Mouse (Mus musculus) brain, embryonic 14.5 days (tissue): ENCODE results near the gene Pafah1b1. TPM values are rescaled to one million over a fixed set of nuclear protein-coding genes. Genes with fewer than 3 reads are reported as not detected.

Source experiments
- DNase-seq: peaks from one replicate; pipeline ENCODE4 v3.0.0-alpha.2; 2011; ENCODE audit warnings: low read depth
- CTCF ChIP-seq: fragments of 200-500 bp; IDR thresholded peaks from 2 replicates; pipeline ENCODE4 v1.5.1; 2012; ENCODE audit warnings: inconsistent platforms, mild to moderate bottlenecking, moderate library complexity, borderline replicate concordance; ENCODE audit not compliant: insufficient read depth, insufficient read length; ENCODE audit errors: extremely low read depth
- POLR2A ChIP-seq: fragments of 200-500 bp; IDR thresholded peaks from 2 replicates; pipeline ENCODE4 v1.6.1; 2012; ENCODE audit warnings: mild to moderate bottlenecking, inconsistent platforms, borderline replicate concordance; ENCODE audit not compliant: poor library complexity, insufficient read depth, insufficient read length, severe bottlenecking; ENCODE audit errors: extremely low read depth
- polyA plus RNA-seq: library from polyadenylated mRNA; depleted of rRNA; stranded (reverse); fragments of >200 nt; gene quantifications from 2 replicates; pipeline ENCODE4 v1.2.3, GENCODE M21; 2012

Pafah1b1 gene
- polyA plus RNA-seq, 1 experiment = 130 TPM

- no peak for DNase-seq
- TF ChIP-seq CTCF (no peak), POLR2A (no peak)
Measured at GRCm38 (mm10) chr11:74710671-74711070, 13.8 kb downstream of the Pafah1b1 start.

GRCm38 (mm10) chr11:74708781-74709180 is 15.7 kb downstream of the Pafah1b1 start:
- TF ChIP-seq CTCF (no peak), POLR2A (no peak)

GRCm38 (mm10) chr11:74704068-74704467 is 20.4 kb downstream of the Pafah1b1 start:
- no peak for TF ChIP-seq POLR2A
- TF ChIP-seq CTCF = no peak
- DNase-seq = no peak

More at GRCm38 (mm10) chr11:74708781-74709180, 15.7 kb downstream of the Pafah1b1 start:
- DNase-seq = no peak

GRCm38 (mm10) chr11:74699505-74699904 is 25.0 kb downstream of the Pafah1b1 start:
- DNase-seq = no peak
- TF ChIP-seq CTCF = no peak
- TF ChIP-seq POLR2A = no peak

DNA sequence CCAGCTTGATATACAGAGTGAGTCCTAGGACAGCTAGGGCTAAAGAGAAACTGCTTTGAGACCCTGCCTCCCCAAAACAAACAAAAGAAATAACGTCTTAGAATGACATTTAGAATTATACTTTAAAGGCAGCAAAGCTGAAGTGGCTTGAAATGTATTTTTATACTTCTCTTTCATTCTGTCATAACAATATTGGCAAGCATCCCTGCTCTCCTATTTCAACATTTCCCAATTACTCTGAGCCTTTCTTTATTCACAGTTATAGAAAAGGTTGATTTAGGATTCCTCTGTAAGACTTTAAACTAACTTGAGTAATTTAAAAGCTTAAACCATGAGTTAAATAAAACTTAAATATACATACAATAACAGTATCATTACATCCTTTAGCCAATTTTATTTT is 32.3 kb downstream of the Pafah1b1 start:
- no peak for DNase-seq
- TF ChIP-seq CTCF (no peak), POLR2A (no peak)

DNA sequence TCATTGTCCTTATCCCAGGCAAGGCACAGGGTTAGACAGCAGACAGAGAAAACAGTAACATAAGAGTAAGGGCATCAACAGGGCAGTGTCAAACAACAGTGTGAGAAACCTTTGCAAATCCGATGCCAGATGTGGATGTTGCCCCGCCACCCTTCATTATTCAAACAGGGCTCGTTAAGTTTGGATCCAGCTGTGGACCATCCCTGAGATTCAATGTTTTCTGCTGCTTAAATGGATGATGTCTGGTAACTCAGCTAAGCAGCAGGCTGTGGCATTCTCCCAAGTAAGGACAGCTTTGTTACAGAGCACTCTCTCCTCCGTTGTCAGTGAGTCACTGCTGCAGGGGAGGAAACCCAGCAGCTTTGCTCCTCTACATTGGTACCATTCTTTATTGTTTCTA is 49.3 kb downstream of the Pafah1b1 start:
- no peak for DNase-seq
- TF ChIP-seq CTCF = no peak
- TF ChIP-seq POLR2A = no peak

GRCm38 (mm10) chr11:74674713-74675112 is 49.8 kb downstream of the Pafah1b1 start:
- TF ChIP-seq CTCF (no peak), POLR2A (no peak)
- DNase-seq = no peak

GRCm38 (mm10) chr11:74673561-74673960 is 50.9 kb downstream of the Pafah1b1 start:
- TF ChIP-seq CTCF (no peak), POLR2A (no peak)
- no peak for DNase-seq

- no peak for DNase-seq
- TF ChIP-seq CTCF (no peak), POLR2A (no peak)
Measured at GRCm38 (mm10) chr11:74672901-74673513, 51.5 kb downstream of the Pafah1b1 start.

- DNase-seq = no peak
- TF ChIP-seq CTCF = no peak
- TF ChIP-seq POLR2A = no peak
Measured at GRCm38 (mm10) chr11:74671839-74672238, 52.6 kb downstream of the Pafah1b1 start.

- DNase-seq = no peak
- TF ChIP-seq CTCF (no peak), POLR2A (no peak)
Measured at GRCm38 (mm10) chr11:74671013-74671412, 53.5 kb downstream of the Pafah1b1 start.

DNA sequence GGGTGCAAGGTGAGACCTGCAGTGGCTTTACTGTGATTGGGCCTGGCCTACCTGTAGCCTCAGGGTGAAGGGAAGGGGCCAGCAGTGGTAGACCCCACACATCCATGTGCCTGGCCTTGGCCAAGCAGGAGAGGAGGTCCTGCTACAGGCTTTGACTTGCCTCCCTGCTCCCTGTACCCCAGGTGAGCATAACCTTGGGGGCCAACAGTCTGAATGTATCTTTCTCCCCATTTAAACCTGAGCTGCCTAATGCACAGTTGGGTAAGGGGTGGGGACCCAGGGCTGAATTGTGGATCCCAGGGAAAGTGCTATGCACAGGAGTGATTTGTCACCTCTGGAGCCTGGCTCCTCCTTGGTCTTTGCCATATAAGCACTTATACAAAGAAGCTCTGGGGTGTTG is 54.3 kb downstream of the Pafah1b1 start:
- no peak for TF ChIP-seq CTCF
- TF ChIP-seq POLR2A = no peak
- no peak for DNase-seq
